Mouse (Mus musculus) liver, embryonic 14.5 days (tissue): ENCODE measurements around the gene Gm17387.

ENCODE experiments used
- CTCF ChIP-seq: IDR thresholded peaks from 2 replicates; pipeline ENCODE4 v1.5.1; 2016; ENCODE audit warnings: antibody characterized with exemption, low read depth, control low read depth
- EP300 ChIP-seq: IDR thresholded peaks from 2 replicates; pipeline ENCODE4 v1.6.1; 2016; ENCODE audit warnings: antibody characterized with exemption, low read depth

DNA sequence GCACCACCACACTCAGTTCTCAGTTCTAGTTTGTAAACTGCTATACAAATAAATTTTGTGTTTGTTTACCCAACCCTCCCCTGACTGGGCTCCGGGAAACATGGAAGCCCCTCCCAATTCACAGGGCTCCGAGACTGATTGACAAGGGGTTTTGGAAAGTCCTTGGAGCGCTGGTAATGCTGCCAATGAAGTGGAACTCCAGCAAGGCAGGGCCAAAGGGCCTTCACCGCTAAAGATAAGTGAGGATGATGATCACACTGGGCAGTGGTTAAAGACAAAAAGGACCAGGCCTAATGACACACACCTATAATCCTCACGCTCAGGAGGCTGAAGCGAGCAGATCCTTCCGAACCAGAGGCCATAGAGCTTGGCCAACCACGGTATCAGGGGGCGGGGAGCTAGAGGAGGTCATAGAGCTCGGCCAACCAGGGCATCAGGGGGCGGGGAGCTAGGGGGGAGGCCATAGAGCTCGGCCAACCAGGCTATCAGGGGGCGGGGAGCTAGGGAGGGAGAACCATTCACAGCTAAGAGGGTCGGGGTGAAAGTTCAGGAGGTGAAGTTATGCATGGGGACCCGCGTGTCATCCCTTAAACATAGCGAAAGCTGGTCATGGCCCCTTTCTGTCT, 22.2 kb downstream of the Gm17387 start:
- TF ChIP-seq CTCF, result no peak
- no peak for TF ChIP-seq EP300
